Mouse (Mus musculus) MEL (cell line): ENCODE measurements around the gene Zyx. TPM values are rescaled to one million over a fixed set of nuclear protein-coding genes. Genes with fewer than 3 reads are reported as not detected.

Experiments
- DNase-seq: peaks from one replicate; pipeline ENCODE4 v3.0.0; 2011; ENCODE audit warnings: low read depth, low spot score
- H3K27ac ChIP-seq: 2 replicates; pipeline ENCODE4 v1.5.1; 2012; ENCODE audit warnings: low read depth, mild to moderate bottlenecking, control low read depth, low read length, moderate library complexity; ENCODE audit not compliant: control insufficient read depth
- H3K27me3 ChIP-seq, 2 experiments: fragments of 150-350 bp in 1 of 2; sonication (generic) in 1 of 2; 2 replicates each; pipeline ENCODE4 v1.6.1; 2012; ENCODE audit warnings: low read length in 2 of 2, mild to moderate bottlenecking in 2 of 2, improper control_type of control experiment in 1 of 2, moderate library complexity in 1 of 2; ENCODE audit not compliant: insufficient read depth in 2 of 2, control insufficient read depth in 1 of 2
- H3K36me3 ChIP-seq, 2 experiments: 2 replicates each; pipeline ENCODE4 v1.6.1; 2012 to 2014; ENCODE audit warnings: low read length in 2 of 2, improper control_type of control experiment in 1 of 2, inconsistent platforms in 1 of 2, mild to moderate bottlenecking in 1 of 2; ENCODE audit not compliant: insufficient read depth in 2 of 2, control insufficient read depth in 1 of 2
- H3K4me1 ChIP-seq, 2 experiments: fragments of 150-350 bp in 1 of 2; sonication (generic) in 1 of 2; 2 replicates each; pipeline ENCODE4 v1.6.1; 2012; ENCODE audit warnings: low read length in 2 of 2, improper control_type of control experiment in 1 of 2, mild to moderate bottlenecking in 1 of 2; ENCODE audit not compliant: insufficient read depth in 2 of 2, control insufficient read depth in 1 of 2
- H3K4me3 ChIP-seq, 2 experiments: fragments of 150-350 bp in 1 of 2; sonication (generic) in 1 of 2; 2 replicates each; pipeline ENCODE4 v1.5.1; 2012; ENCODE audit warnings: low read depth in 2 of 2, low read length in 2 of 2, mild to moderate bottlenecking in 2 of 2, moderate library complexity in 2 of 2, control low read depth in 1 of 2, improper control_type of control experiment in 1 of 2; ENCODE audit not compliant: control insufficient read depth in 1 of 2, insufficient read depth in 1 of 2
- H3K79me2 ChIP-seq: 2 replicates; pipeline ENCODE4 v1.6.1; 2012; ENCODE audit warnings: mild to moderate bottlenecking, low read length, moderate library complexity; ENCODE audit not compliant: control insufficient read depth, poor library complexity, insufficient read depth
- H3K9ac ChIP-seq: 2 replicates; pipeline ENCODE4 v1.6.1; 2012; ENCODE audit warnings: low read depth, mild to moderate bottlenecking, control low read depth, low read length, moderate library complexity; ENCODE audit not compliant: control insufficient read depth, poor library complexity, severe bottlenecking
- H3K9me3 ChIP-seq: fragments of 150-350 bp; sonication (generic); replicated peaks from 2 replicates; pipeline ENCODE4 v1.6.1; 2012; ENCODE audit warnings: mild to moderate bottlenecking, low read length, improper control_type of control experiment, moderate library complexity; ENCODE audit not compliant: insufficient read depth
- BHLHE40 ChIP-seq: IDR thresholded peaks from 2 replicates; pipeline ENCODE4 v1.6.1; 2012; ENCODE audit warnings: low read depth, mild to moderate bottlenecking, inconsistent platforms, low read length, improper control_type of control experiment, borderline replicate concordance
- CHD1 ChIP-seq: IDR thresholded peaks from 2 replicates; pipeline ENCODE4 v1.6.1; 2012; ENCODE audit warnings: low read depth, mild to moderate bottlenecking, inconsistent platforms, low read length, improper control_type of control experiment
- CTCF ChIP-seq, 3 experiments: IDR thresholded peaks in 2 of 3; conservative IDR thresholded peaks in 1 of 3; 2 replicates each; pipeline ENCODE4 v1.5.1; 2011 to 2012; ENCODE audit warnings: low read length in 3 of 3, low read depth in 2 of 3, mild to moderate bottlenecking in 2 of 3, improper control_type of control experiment in 1 of 3, inconsistent platforms in 1 of 3, mixed read lengths in 1 of 3, moderate library complexity in 1 of 3; ENCODE audit not compliant: control insufficient read depth in 1 of 3, insufficient read depth in 1 of 3, poor library complexity in 1 of 3, severe bottlenecking in 1 of 3
- E2F4 ChIP-seq: IDR thresholded peaks from 2 replicates; pipeline ENCODE4 v1.6.1; 2011; ENCODE audit warnings: low read depth, low read length, improper control_type of control experiment, borderline replicate concordance
- EP300 ChIP-seq, 2 experiments: IDR thresholded peaks; 2 replicates each; pipeline ENCODE4 v1.6.1; 2011; ENCODE audit warnings: improper control_type of control experiment in 2 of 2, low read length in 2 of 2, low read depth in 1 of 2, mild to moderate bottlenecking in 1 of 2
- ETS1 ChIP-seq: IDR thresholded peaks from 2 replicates; pipeline ENCODE4 v1.6.1; 2012; ENCODE audit warnings: low read depth, mild to moderate bottlenecking, inconsistent platforms, low read length, improper control_type of control experiment, moderate library complexity
- GATA1 ChIP-seq: IDR thresholded peaks from 2 replicates; pipeline ENCODE4 v1.6.1; 2011; ENCODE audit warnings: low read depth, low read length, improper control_type of control experiment
- MAZ ChIP-seq: IDR thresholded peaks from 2 replicates; pipeline ENCODE4 v1.6.1; 2012; ENCODE audit warnings: low read depth, mild to moderate bottlenecking, inconsistent platforms, low read length, improper control_type of control experiment
- MEF2A ChIP-seq: IDR thresholded peaks from 2 replicates; pipeline ENCODE4 v1.6.1; 2014; ENCODE audit warnings: low read depth, mild to moderate bottlenecking, inconsistent platforms, low read length, improper control_type of control experiment; ENCODE audit not compliant: poor library complexity, insufficient replicate concordance, severe bottlenecking; ENCODE audit errors: extremely low read depth
- MXI1 ChIP-seq: IDR thresholded peaks from 2 replicates; pipeline ENCODE4 v1.6.1; 2011; ENCODE audit warnings: mild to moderate bottlenecking, low read depth, low read length, improper control_type of control experiment
- MYB ChIP-seq: IDR thresholded peaks from 2 replicates; pipeline ENCODE4 v1.6.1; 2011; ENCODE audit warnings: mild to moderate bottlenecking, low read depth, low read length, improper control_type of control experiment
- NELFE ChIP-seq: IDR thresholded peaks from 2 replicates; pipeline ENCODE4 v1.6.1; 2011; ENCODE audit warnings: low read depth, low read length, improper control_type of control experiment
- POLR2A ChIP-seq, 2 experiments: IDR thresholded peaks; 2 replicates each; pipeline ENCODE4 v1.6.1; 2011 to 2012; ENCODE audit warnings: low read length in 2 of 2, mild to moderate bottlenecking in 2 of 2, control low read depth in 1 of 2, improper control_type of control experiment in 1 of 2, low read depth in 1 of 2, moderate library complexity in 1 of 2; ENCODE audit not compliant: control insufficient read depth in 1 of 2, insufficient read depth in 1 of 2, poor library complexity in 1 of 2
- POLR2AphosphoS2 ChIP-seq: IDR thresholded peaks from 2 replicates; pipeline ENCODE4 v1.6.1; 2011; ENCODE audit warnings: low read length, improper control_type of control experiment
- POLR2AphosphoS5 ChIP-seq: IDR thresholded peaks from 2 replicates; pipeline ENCODE4 v1.6.1; 2012; ENCODE audit warnings: low read depth, borderline replicate concordance, mild to moderate bottlenecking, inconsistent platforms, low read length, moderate library complexity, mixed read lengths
- RCOR1 ChIP-seq: IDR thresholded peaks from 2 replicates; pipeline ENCODE4 v1.6.1; 2012; ENCODE audit warnings: low read depth, mild to moderate bottlenecking, inconsistent platforms, low read length, improper control_type of control experiment
- TAL1 ChIP-seq: IDR thresholded peaks from 2 replicates; pipeline ENCODE4 v1.6.1; 2012; ENCODE audit warnings: mild to moderate bottlenecking, inconsistent platforms, low read length, moderate library complexity, mixed read lengths
- TBP ChIP-seq: IDR thresholded peaks from 2 replicates; pipeline ENCODE4 v1.8.0; 2011; ENCODE audit warnings: low read depth, low read length, improper control_type of control experiment
- TCF12 ChIP-seq: IDR thresholded peaks from 2 replicates; pipeline ENCODE4 v1.6.1; 2014; ENCODE audit warnings: low read depth, mild to moderate bottlenecking, inconsistent platforms, low read length, improper control_type of control experiment, moderate library complexity
- ZKSCAN1 ChIP-seq: IDR thresholded peaks from 2 replicates; pipeline ENCODE4 v1.6.1; 2012; ENCODE audit warnings: low read depth, mild to moderate bottlenecking, inconsistent platforms, low read length, improper control_type of control experiment, moderate library complexity
- ZMIZ1 ChIP-seq: IDR thresholded peaks from 2 replicates; pipeline ENCODE4 v1.6.1; 2012; ENCODE audit warnings: low read depth, mild to moderate bottlenecking, inconsistent platforms, low read length, improper control_type of control experiment, moderate library complexity
- ZNF384 ChIP-seq: IDR thresholded peaks from 2 replicates; pipeline ENCODE4 v1.6.1; 2012; ENCODE audit warnings: low read depth, mild to moderate bottlenecking, inconsistent platforms, low read length, improper control_type of control experiment
- polyA plus RNA-seq, 2 experiments: library from polyadenylated mRNA; stranded (reverse) in 1 of 2; unstranded in 1 of 2; fragments of >175 nt in 1 of 2; fragments of >200 nt in 1 of 2; gene quantifications; 2 replicates each; pipeline versions ENCODE4 v1.2.1 to v1.2.4; 2012; ENCODE audit warnings: low replicate concordance in 2 of 2, low read depth in 1 of 2; ENCODE audit not compliant: insufficient read length in 2 of 2, insufficient read depth in 1 of 2, missing spikeins in 1 of 2
- total RNA-seq: library from RNA; depleted of rRNA; stranded (reverse); fragments of 300-350 nt; gene quantifications from 2 replicates; pipeline ENCODE4 v1.2.3, GENCODE M21; 2012

Gene Zyx
- total and polyA plus RNA-seq, 3 experiments, result 7.0 to 48.4 TPM; not detected in 1

DNA sequence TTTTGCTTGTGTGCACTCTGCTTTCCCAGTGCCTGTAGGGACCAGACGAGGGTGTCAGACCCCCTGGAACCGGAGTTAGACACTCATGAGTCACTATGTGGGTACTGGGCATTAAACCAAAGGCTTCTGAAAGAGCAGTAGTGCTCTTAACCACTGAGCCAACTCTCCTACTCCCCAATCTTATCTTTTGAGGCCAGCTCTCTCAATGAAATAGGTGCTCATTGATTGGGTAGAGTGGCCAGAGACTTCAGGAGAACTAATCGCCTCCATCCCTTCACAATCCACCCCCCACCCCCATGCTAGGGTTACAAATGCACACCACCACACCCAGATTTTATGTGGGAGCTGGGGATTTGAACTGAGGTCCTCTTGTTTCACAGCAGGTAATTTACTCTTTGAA lies 20.7 kb upstream of the Zyx start:
- Histone ChIP-seq H3K4me1 (peaks cover 2 to 22% of the 10 kb centered on the region in 2 experiments), H3K27me3 (no peaks in the 10 kb centered on the region), H3K4me3 (no peak overlapping the region), H3K27ac (no peak overlapping the region), H3K9ac (no peak overlapping the region), H3K79me2 (no peaks in the 10 kb centered on the region), H3K36me3 (peaks cover 0 to 28% of the 10 kb centered on the region in 2 experiments; a peak in 2 of 4 replicates), H3K9me3 (no peaks in the 10 kb centered on the region)
- no peak for TF ChIP-seq MYB
- TF ChIP-seq MEF2A, result no peak
- peak; percentile 75 for TF ChIP-seq GATA1
- peak; percentile 71 to 78 for TF ChIP-seq EP300 (IDR thresholded peaks at IDR 0.05; ENCODE audit: low read depth in 1 of 2, low read length in 2 of 2)
- no peak for TF ChIP-seq POLR2A (IDR thresholded peaks at IDR 0.05; ENCODE audit: control insufficient read depth in 1 of 2, insufficient read depth in 1 of 2, low read depth in 1 of 2, low read length in 2 of 2, poor library complexity in 1 of 2)
- TF ChIP-seq ZNF384, result no peak
- TF ChIP-seq TAL1, result peak; percentile 72
- no peak for TF ChIP-seq MAZ
- peak; percentile 61 for TF ChIP-seq TCF12
- peak; percentile 62 for DNase-seq

DNA sequence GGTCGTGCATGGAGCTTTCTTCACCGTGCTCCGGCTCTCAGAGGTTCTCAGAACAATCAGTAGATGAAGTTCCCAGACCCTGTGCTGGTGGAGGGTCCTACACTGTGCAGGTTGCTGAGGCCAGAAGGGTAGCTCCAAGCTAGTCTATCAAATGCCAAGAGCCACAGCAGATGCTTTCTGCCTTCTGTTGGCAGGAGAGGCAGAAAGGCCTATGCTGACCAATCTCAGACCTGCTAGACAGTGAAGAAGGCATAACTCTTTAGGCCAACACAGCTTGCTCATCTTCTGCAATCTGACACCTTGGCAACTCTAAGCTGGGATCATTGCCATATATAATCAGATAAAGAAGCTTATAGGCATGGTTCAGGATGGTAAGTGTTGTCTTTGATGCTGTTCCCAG lies 19.2 kb upstream of the Zyx start:
- no peak overlapping the region for H3K4me3 ChIP-seq
- DNase-seq, result no peak
- no peak overlapping the region for H3K27ac ChIP-seq
- peaks cover 0 to 28% of the 10 kb centered on the region in 2 experiments; a peak in 2 of 4 replicates for H3K36me3 ChIP-seq
- no peaks in the 10 kb centered on the region for H3K27me3 ChIP-seq
- H3K9me3 ChIP-seq, result no peaks in the 10 kb centered on the region
- no peaks in the 10 kb centered on the region for H3K79me2 ChIP-seq
- 0 out of 2 replicates have a peak, but pooled peaks have one; percentile 14 for TF ChIP-seq TBP
- no peak for TF ChIP-seq BHLHE40
- peak in 1 of 2 experiments; percentile 36; a peak in 1 of 4 replicates for TF ChIP-seq EP300 (IDR thresholded peaks at IDR 0.05; ENCODE audit: low read depth in 1 of 2, low read length in 2 of 2)
- TF ChIP-seq TAL1, result no peak
- peaks cover 2 to 22% of the 10 kb centered on the region in 2 experiments for H3K4me1 ChIP-seq
- H3K9ac ChIP-seq, result no peak overlapping the region

DNA sequence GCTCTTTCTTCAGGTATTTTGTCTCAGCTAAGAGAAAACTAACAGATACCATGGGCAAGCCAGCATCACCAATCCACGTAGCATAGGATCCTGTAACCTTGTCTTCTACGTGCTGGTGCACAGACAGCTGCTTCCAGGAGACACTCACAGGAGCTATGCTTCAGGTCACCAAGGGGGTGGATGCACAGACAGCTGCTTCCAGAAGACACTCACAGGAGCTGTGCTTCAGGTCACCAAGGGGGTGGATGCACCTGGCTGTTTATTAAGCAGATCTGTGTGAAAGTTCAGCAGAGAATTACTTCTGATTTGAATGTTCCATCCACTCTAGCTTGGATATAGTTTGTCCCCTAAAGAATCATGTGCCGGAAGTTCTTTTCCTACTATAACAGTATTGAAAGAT lies 18.5 kb upstream of the Zyx start:
- H3K4me1 ChIP-seq, result peaks cover 2 to 20% of the 10 kb centered on the region in 2 experiments
- no peaks in the 10 kb centered on the region for H3K79me2 ChIP-seq
- DNase-seq, result no peak
- H3K36me3 ChIP-seq, result peaks cover 0 to 26% of the 10 kb centered on the region in 2 experiments; a peak in 2 of 4 replicates
- H3K9ac ChIP-seq, result no peak overlapping the region
- H3K27ac ChIP-seq, result no peak overlapping the region
- TF ChIP-seq MXI1 (no peak), GATA1 (no peak), TBP (no peak), ZMIZ1 (no peak), TAL1 (no peak), CHD1 (no peak), MYB (no peak), MAZ (no peak), TCF12 (no peak), POLR2AphosphoS2 (no peak), RCOR1 (no peak), POLR2AphosphoS5 (no peak), ETS1 (no peak), E2F4 (no peak), EP300 (IDR thresholded peaks at IDR 0.05; ENCODE audit: low read depth in 1 of 2, low read length in 2 of 2) (no peak), CTCF (IDR thresholded peaks at IDR 0.05 in 2 of 3, conservative IDR thresholded peaks at IDR 0.05 in 1 of 3; ENCODE audit: control insufficient read depth in 1 of 3, insufficient read depth in 1 of 3, low read depth in 2 of 3, low read length in 3 of 3, poor library complexity in 1 of 3, severe bottlenecking in 1 of 3) (no peak), ZKSCAN1 (no peak), NELFE (no peak)
- TF ChIP-seq, all 39 proteins: peak for 0
- H3K27me3 ChIP-seq, result no peaks in the 10 kb centered on the region
- H3K4me3 ChIP-seq, result no peak overlapping the region
- no peaks in the 10 kb centered on the region for H3K9me3 ChIP-seq
